Mouse (Mus musculus): ENCODE results near the gene Lmf2. TPM values are rescaled to one million over a fixed set of nuclear protein-coding genes. Genes with fewer than 3 reads are reported as not detected.

The Lmf2 gene
- polyA plus RNA-seq, 1 experiment from 2014 or later = 43.0 TPM

DNA sequence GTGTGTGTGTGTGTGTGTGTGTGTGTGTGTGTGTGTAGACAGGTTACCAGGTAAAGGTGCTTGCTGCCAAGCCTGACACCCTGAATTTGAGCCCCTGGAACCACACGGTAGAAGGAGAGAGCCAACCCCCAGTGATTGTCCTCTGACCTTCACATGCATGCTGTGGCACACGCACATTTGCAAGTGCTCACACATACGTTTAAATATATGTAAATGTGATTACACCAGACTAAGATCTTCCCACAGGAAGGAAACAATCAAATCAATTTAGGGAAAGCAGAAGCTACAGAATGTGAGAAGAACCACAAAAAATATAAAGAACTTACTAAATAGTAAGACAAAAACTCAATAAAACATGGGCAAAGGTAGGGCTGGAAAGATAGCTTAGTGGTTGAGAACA is 15.3 kb downstream of the Lmf2 start:
- Histone ChIP-seq H3K27ac (no peak overlapping the region), H3K4me3 (no peak overlapping the region), H3K9me3 (replicated peaks) (no peaks in the 10 kb centered on the region), H3K4me2 (no peak overlapping the region), H3K27me3 (no peaks in the 10 kb centered on the region), H3K4me1 (replicated peaks) (no peaks in the 10 kb centered on the region), H3K9ac (no peak overlapping the region), H3K36me3 (no peaks in the 10 kb centered on the region)
- 70% methylated on average over 3 of the region's 3 CpGs for WGBS
- ATAC-seq (replicated peaks; ENCODE audit: insufficient number of reproducible peaks, insufficient read depth, low FRiP score, low read depth) = no peak

DNA sequence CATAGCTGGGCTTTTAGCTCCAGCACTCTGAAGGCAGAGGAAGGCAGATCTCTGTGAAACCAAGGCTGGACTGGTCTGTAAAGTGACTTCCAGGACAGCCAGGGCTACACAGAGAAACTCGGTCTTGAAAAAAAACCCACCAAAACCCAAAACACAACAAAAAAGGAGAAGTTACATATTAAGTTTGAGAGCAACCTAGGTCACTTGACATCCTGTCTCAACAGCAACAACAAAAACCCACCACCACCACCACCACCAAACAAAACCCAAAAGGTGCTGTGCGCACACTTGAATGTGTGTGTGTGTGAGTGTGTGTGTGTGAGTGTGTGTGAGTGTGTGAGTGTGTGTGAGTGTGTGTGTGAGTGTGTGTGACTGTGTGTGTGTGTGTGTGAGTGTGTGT is 15.8 kb downstream of the Lmf2 start:
- Histone ChIP-seq H3K9me3 (replicated peaks) (no peaks in the 10 kb centered on the region), H3K27me3 (no peaks in the 10 kb centered on the region), H3K4me3 (no peak overlapping the region), H3K36me3 (no peaks in the 10 kb centered on the region), H3K9ac (no peak overlapping the region), H3K27ac (no peak overlapping the region), H3K4me2 (no peak overlapping the region), H3K4me1 (replicated peaks) (no peaks in the 10 kb centered on the region)
- WGBS = 67% methylated on average over 2 of the region's 2 CpGs
- no peak for ATAC-seq (replicated peaks; ENCODE audit: insufficient number of reproducible peaks, insufficient read depth, low FRiP score, low read depth)

DNA sequence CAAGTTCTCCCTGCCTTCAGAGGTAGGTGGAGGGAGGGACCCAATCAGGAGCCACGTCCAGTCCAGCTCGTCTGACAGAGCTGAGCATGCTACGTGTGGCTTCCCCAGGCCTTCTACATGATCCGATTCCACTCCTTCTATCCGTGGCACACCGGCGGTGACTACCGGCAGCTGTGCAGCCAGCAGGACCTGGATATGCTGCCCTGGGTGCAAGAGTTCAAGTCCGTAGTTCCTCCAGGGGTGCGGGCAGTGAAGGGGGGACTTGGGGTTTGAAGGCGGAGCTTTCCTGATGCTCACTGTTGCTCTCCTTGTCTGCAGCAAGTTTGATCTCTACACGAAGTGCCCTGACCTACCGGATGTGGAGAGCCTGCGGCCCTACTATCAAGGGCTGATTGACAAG is 19.0 kb downstream of the Lmf2 start:
- Histone ChIP-seq H3K9ac (no peak overlapping the region), H3K36me3 (no peaks in the 10 kb centered on the region), H3K4me2 (no peak overlapping the region), H3K4me1 (replicated peaks) (no peaks in the 10 kb centered on the region), H3K27me3 (no peaks in the 10 kb centered on the region), H3K4me3 (no peak overlapping the region), H3K27ac (no peak overlapping the region), H3K9me3 (replicated peaks) (no peaks in the 10 kb centered on the region)
- ATAC-seq (replicated peaks; ENCODE audit: insufficient number of reproducible peaks, insufficient read depth, low FRiP score, low read depth) = no peak
- WGBS = 84% methylated on average over 14 of the region's 14 CpGs

DNA sequence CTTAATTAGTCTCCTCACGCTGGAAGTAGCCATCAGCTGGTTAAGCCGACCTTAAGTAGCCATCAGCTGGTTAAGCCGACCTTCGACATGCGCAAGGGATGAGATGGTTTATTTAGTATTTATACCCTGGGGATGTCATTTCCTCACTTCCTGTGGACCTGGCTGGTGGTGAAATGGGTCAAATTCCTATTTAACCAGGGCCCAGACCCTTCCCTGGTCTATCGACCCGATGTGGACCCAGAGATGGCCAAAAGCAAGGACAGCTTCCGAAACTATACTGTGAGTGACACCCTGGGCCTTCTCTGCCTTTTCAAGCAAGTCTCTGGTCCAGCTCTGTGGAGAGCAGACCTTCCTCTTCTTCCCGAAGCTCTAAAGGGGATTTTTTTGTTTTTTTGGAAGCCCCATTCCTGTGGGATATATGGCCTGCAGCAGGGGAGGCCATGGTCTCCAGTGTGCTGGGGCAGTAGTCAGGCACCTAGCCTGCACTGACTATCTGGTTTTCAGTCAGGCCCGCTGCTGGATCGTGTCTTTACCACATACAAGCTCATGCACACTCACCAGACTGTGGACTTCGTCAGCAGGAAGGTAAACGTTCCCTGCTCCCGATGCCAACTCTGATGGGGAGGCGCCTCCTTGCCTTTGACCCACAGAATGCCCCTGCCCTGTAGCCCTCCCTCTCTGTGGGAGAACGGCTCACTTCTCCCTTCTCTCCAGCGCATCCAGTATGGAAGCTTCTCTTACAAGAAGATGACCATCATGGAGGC is 20.5 kb downstream of the Lmf2 start:
- Histone ChIP-seq H3K9me3 (replicated peaks) (no peaks in the 10 kb centered on the region), H3K27me3 (no peaks in the 10 kb centered on the region), H3K36me3 (no peaks in the 10 kb centered on the region), H3K4me2 (no peak overlapping the region), H3K4me3 (no peak overlapping the region), H3K27ac (no peak overlapping the region), H3K4me1 (replicated peaks) (no peaks in the 10 kb centered on the region), H3K9ac (no peak overlapping the region)
- WGBS = 81% methylated on average over 17 of the region's 17 CpGs
- ATAC-seq (replicated peaks; ENCODE audit: insufficient number of reproducible peaks, insufficient read depth, low FRiP score, low read depth) = no peak

GRCm38 (mm10) chr15:89334271-89334670 is 21.2 kb downstream of the Lmf2 start, which contains the start of gene Miox:
Gene Miox (plus strand): TSS chr15:89334398.
- 79% methylated on average over 7 of the region's 7 CpGs for WGBS
- ATAC-seq (replicated peaks; ENCODE audit: insufficient number of reproducible peaks, insufficient read depth, low FRiP score, low read depth) = no peak
- Histone ChIP-seq H3K4me1 (replicated peaks) (no peaks in the 10 kb centered on the region), H3K9me3 (replicated peaks) (no peaks in the 10 kb centered on the region), H3K4me3 (no peak within 1 kb of the TSS), H3K27ac (no peak within 1 kb of the TSS), H3K27me3 (no peaks in the 10 kb centered on the region), H3K36me3 (no peaks in the 10 kb centered on the region), H3K9ac (no peak within 1 kb of the TSS), H3K4me2 (no peak within 1 kb of the TSS)

DNA sequence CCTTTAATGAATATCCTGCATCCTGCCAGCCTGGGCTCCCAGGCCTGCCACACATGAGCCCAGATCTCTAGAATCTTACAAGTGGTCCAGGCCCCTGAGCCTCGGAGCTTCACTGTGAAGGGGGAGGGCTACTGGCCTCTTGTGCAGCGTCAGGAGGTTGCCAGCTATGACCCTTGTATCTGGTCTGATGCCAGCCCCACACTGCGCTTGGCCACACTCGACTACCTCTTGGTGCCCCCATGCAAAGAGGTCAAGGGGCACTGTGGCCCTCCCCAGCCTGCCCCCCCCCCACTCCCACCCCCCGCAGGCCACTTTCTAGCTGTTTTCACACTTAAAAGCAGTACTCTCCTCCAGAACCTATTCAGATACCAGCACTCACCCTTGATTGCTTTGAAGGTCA is 29.0 kb downstream of the Lmf2 start:
- Histone ChIP-seq H3K9ac (no peak overlapping the region), H3K4me3 (no peak overlapping the region), H3K4me1 (replicated peaks) (peaks cover 7% of the 10 kb centered on the region; the same call in 1 of the 2 replicates), H3K9me3 (replicated peaks) (no peaks in the 10 kb centered on the region), H3K27me3 (peaks cover 24% of the 10 kb centered on the region), H3K36me3 (no peaks in the 10 kb centered on the region), H3K4me2 (no peak overlapping the region), H3K27ac (no peak overlapping the region)
- 52% methylated on average over 5 of the region's 5 CpGs for WGBS
- no peak for ATAC-seq (replicated peaks; ENCODE audit: insufficient number of reproducible peaks, insufficient read depth, low FRiP score, low read depth)

DNA sequence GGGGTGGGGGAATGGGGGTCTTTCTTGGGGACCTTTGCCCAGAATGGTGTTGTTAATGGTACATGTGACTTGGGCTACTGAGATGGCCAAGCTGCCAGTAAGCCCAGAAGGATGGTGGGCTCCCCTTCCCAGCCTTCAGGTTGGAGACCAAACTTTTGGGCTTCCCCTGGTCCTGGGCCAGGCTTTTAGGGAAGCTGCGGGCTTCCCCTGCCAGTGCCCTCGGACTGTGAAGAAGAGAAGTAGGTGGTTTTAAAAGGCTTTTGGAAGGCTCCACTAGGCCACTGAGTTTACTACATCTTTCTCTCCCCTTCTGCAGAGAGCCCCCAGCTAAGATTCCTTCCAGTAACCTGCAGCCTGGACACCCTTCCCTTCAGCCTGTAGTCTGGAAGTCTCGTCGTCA is 31.8 kb downstream of the Lmf2 start:
- Histone ChIP-seq H3K9me3 (replicated peaks) (no peaks in the 10 kb centered on the region), H3K4me3 (no peak overlapping the region), H3K9ac (no peak overlapping the region), H3K4me1 (replicated peaks) (peaks cover 7% of the 10 kb centered on the region; the same call in 1 of the 2 replicates), H3K27me3 (peaks cover 28% of the 10 kb centered on the region), H3K4me2 (no peak overlapping the region), H3K27ac (no peak overlapping the region), H3K36me3 (no peaks in the 10 kb centered on the region)
- WGBS = 78% methylated on average over 4 of the region's 4 CpGs
- no peak for ATAC-seq (replicated peaks; ENCODE audit: insufficient number of reproducible peaks, insufficient read depth, low FRiP score, low read depth)

DNA sequence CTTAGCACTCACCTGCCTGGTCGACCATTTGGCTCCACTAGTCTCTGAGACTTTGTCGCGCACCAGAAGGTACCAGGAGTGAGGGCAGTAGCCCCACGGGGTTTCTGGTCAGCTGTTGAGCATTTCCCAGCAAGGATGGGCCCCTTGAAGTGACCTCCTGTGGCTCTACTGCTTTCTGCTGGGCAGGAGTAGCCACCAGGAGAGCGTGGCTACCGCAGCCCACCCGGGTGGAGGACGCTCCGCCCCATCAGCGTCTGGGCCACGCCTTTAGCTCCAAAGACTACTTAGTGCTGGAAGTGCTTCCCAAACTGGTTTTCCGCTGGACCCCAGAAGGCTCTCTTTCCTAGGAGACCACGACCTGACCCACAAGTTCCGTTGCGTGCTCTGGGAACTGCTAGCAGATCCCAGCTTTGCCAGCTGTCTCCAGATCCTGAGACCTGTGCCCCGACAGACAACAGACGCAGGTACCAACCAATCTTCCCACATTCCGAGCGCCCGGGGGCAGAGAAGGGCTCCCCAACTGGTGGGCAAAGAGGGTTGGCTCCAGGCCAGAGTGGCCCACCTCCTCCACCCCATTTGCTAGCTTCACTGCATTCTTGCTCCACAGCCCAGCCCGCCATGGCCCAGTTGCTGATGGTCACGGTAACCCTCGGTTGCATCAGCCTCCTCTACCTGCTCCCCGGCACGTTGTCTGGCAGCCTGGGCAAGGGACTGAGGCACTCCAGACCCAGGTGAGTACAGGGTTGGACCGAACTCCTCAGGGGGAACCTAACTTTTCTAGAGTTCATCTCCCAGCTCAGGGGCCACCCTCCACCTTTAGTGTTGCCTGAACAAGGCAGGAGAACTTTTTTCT is 32.6 kb downstream of the Lmf2 start, which contains the start of gene Adm2:
Gene Adm2 (plus strand): TSS at position 51 of the 853 bp plus-strand sequence.
- Histone ChIP-seq H3K27ac (no peak within 1 kb of the TSS), H3K4me1 (replicated peaks) (peaks cover 7% of the 10 kb centered on the region; the same call in 1 of the 2 replicates), H3K27me3 (peaks cover 28% of the 10 kb centered on the region), H3K36me3 (no peaks in the 10 kb centered on the region), H3K4me2 (peak within 1 kb of the TSS; percentile 58), H3K9me3 (replicated peaks) (no peaks in the 10 kb centered on the region), H3K4me3 (peak within 1 kb of the TSS; percentile 34), H3K9ac (peak within 1 kb of the TSS; percentile 25)
- ATAC-seq (replicated peaks; ENCODE audit: insufficient number of reproducible peaks, insufficient read depth, low FRiP score, low read depth) = no peak
- WGBS = 5% methylated on average over 26 of the region's 26 CpGs

- Histone ChIP-seq H3K4me1 (replicated peaks) (peaks cover 7% of the 10 kb centered on the region; the same call in 1 of the 2 replicates), H3K4me3 (no peak overlapping the region), H3K27ac (no peak overlapping the region), H3K27me3 (peaks cover 28% of the 10 kb centered on the region), H3K36me3 (no peaks in the 10 kb centered on the region), H3K9me3 (replicated peaks) (no peaks in the 10 kb centered on the region), H3K4me2 (no peak overlapping the region), H3K9ac (no peak overlapping the region)
- WGBS = 65% methylated on average over 8 of the region's 8 CpGs
- no peak for ATAC-seq (replicated peaks; ENCODE audit: insufficient number of reproducible peaks, insufficient read depth, low FRiP score, low read depth)
Measured at GRCm38 (mm10) chr15:89321264-89321663, 34.2 kb downstream of the Lmf2 start.

- H3K4me1 ChIP-seq (replicated peaks) = peaks cover 22% of the 10 kb centered on the region
- H3K9me3 ChIP-seq (replicated peaks) = no peaks in the 10 kb centered on the region
- H3K36me3 ChIP-seq = no peaks in the 10 kb centered on the region
- no peak overlapping the region; the same call in 1 of the 2 replicates for H3K4me2 ChIP-seq
- 70% methylated on average over 11 of the region's 11 CpGs for WGBS
- peaks cover 3% of the 10 kb centered on the region; the same call in 1 of the 2 replicates for H3K27me3 ChIP-seq
- no peak overlapping the region for H3K4me3 ChIP-seq
- no peak overlapping the region for H3K27ac ChIP-seq
- no peak overlapping the region for H3K9ac ChIP-seq
- ATAC-seq (replicated peaks; ENCODE audit: insufficient number of reproducible peaks, insufficient read depth, low FRiP score, low read depth) = no peak
Measured at GRCm38 (mm10) chr15:89316146-89316545, 39.3 kb downstream of the Lmf2 start.

GRCm38 (mm10) chr15:89315190-89315731 is 40.2 kb downstream of the Lmf2 start, which contains the start of gene Sbf1:
Gene Sbf1 (minus strand): TSS chr15:89315311.
- Histone ChIP-seq H3K4me2 (peak within 1 kb of the TSS; percentile 84), H3K9ac (peak within 1 kb of the TSS; percentile 92), H3K4me1 (replicated peaks) (peaks cover 27% of the 10 kb centered on the region), H3K36me3 (no peaks in the 10 kb centered on the region), H3K27ac (peak within 1 kb of the TSS; percentile 66), H3K27me3 (no peaks in the 10 kb centered on the region), H3K4me3 (peak within 1 kb of the TSS; percentile 95), H3K9me3 (replicated peaks) (no peaks in the 10 kb centered on the region)
- peak; percentile 100 for ATAC-seq (replicated peaks; ENCODE audit: insufficient number of reproducible peaks, insufficient read depth, low FRiP score, low read depth)
- WGBS = under 1% methylated on average over 34 of the region's 37 CpGs
